Mouse (Mus musculus) splenic B cell, adult 2 months (primary cell): ENCODE measurements at regions not wholly inside any gene's neighbourhood (a gene's known extent, or its start where the extent isn't known, plus 50 kb on each side); places are given as distances from the start of the nearest gene placed in this dataset.

Experiments used
- DNase-seq: peaks from one replicate; pipeline ENCODE4 v3.0.0-alpha.2; 2011; ENCODE audit warnings: low read depth, low spot score
- H3K27me3 ChIP-seq: 2 replicates; pipeline ENCODE4 v1.6.1; 2012; ENCODE audit warnings: mild to moderate bottlenecking, low read length, moderate library complexity, mixed read lengths; ENCODE audit not compliant: control insufficient read depth, poor library complexity, insufficient read depth, severe bottlenecking
- H3K36me3 ChIP-seq: 2 replicates; pipeline ENCODE4 v1.6.1; 2012; ENCODE audit warnings: mild to moderate bottlenecking, low read length, moderate library complexity, mixed read lengths; ENCODE audit not compliant: control insufficient read depth, poor library complexity, insufficient read depth, severe bottlenecking

DNA sequence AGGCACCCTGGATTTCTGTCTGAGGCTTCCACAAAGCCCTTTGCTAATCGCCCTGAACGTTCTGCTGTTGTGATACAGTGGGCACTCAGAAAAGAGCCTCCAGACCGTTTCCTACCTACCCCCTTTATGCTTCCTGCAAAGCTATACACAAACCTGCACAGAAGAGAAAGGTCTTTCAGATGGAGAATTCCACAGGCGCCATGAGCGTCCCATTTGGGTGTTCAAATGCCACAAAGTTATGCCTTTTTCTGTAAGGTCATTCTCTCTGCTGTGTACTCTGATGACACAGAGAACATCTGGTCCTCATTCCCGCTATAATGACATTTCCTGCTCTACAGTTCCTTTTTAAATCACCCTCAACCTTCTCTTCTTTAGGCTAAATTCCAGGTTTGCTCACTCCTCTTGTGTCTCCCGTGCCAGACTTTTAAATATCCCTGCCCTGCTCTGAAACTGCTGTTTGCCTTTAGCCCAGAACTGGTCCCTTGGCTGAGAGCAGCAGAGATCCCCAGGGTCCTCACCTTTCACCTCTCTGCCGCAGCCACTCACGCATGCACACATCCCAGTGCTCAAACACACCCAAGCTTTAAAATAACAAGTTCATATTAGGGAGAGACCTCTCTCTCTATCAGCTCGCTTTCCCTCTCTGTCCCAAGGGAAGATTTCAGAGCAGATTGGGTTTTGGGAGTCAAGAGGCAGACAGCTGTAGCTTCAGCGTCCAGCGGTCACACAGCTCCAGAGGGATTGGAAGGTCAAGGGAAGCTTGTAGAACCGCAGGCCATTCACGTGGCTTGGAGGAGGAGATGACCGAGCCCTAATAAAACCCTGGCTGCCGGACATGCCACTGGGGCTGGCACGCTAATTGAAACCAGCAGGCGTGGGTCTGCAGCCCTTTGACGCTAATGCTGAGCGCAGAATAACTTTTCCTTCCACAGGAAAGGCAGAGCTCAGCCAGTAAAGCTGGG is 543.9 kb downstream of the Gja1 start:
- no peak for DNase-seq
- Histone ChIP-seq H3K36me3 (no peaks in the 10 kb centered on the region), H3K27me3 (no peaks in the 10 kb centered on the region)

DNA sequence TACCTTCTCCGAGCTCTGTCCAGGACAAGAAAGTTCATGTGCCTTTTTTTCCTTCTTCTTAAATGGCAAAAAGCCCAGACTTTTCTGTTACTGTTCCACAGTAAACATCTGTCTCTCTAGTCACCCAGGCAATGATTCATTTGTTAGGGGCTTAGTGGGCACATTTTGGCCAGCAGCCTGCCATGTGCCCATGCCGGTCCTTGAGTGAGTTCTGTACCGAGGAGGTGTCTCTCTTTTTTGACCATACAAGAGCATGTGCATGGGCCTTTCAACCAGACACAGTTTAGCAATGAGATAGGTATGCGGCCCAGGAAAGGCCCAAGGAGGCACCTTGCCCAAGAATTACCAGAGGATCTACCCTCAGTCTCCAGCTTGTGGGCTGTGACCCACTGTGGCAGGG is 551.0 kb upstream of the Hsf2 start:
- no peaks in the 10 kb centered on the region for H3K27me3 ChIP-seq
- no peaks in the 10 kb centered on the region for H3K36me3 ChIP-seq
- no peak for DNase-seq

DNA sequence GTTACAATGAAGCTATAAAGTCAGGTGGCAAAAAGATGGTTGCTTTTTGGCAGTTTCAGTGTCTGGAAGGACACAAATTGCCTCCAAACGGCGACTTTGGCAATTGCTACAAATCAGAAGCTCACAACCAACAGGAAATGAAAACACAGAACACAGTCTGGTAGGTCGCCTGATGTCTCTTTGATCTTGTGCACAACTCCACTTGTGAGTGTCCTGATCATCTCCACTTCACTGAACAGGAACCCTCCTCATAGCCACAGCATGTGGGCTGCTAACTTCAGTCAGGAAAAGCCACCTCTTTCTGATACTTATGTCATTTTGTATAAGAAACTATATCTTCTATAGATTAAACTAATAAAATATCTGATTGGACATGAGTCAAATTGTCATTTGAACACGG is 544.2 kb upstream of the Hsf2 start:
- H3K27me3 ChIP-seq: no peaks in the 10 kb centered on the region
- peak; percentile 1 for DNase-seq
- H3K36me3 ChIP-seq: no peaks in the 10 kb centered on the region

DNA sequence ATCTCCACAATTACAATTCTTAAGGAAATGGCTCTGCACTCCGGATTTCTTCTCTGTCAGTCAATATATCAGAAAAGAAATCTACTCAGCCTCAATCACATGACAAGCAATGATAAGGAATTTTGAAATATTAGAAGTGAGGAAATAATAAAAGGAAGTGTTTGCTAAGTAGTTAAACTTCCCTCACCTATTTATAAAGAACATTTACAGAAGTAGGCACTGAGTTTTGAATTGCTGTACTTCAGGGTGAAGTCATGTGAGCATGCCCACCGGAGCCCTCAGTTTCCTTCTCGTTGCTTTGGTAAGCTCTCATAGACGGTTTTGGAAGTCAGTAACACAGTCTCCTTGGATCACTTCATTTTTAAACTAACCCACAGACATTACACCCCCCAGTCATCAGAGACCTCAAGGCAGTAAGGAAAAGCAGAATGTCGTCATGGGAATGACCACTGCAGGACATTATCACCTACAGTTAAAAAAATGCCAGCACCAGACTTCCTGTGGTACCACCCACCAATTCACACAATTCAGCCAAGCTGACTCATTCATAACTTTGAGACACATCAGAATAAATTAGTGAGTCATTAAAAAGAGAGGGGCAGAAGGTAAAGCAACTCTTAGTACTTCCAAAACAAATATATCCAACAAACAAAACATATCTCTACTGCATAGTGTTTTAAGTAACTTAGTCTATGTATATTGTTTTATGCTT is 541.6 kb upstream of the Hsf2 start:
- DNase-seq: peak; percentile 3

GRCm38 (mm10) chr10:56956728-56957127 is 529.5 kb upstream of the Hsf2 start:
- no peaks in the 10 kb centered on the region for H3K27me3 ChIP-seq
- H3K36me3 ChIP-seq: no peaks in the 10 kb centered on the region
- DNase-seq: no peak

More for the DNA sequence above, 541.6 kb upstream of the Hsf2 start:
- no peaks in the 10 kb centered on the region for H3K36me3 ChIP-seq
- H3K27me3 ChIP-seq: no peaks in the 10 kb centered on the region

DNA sequence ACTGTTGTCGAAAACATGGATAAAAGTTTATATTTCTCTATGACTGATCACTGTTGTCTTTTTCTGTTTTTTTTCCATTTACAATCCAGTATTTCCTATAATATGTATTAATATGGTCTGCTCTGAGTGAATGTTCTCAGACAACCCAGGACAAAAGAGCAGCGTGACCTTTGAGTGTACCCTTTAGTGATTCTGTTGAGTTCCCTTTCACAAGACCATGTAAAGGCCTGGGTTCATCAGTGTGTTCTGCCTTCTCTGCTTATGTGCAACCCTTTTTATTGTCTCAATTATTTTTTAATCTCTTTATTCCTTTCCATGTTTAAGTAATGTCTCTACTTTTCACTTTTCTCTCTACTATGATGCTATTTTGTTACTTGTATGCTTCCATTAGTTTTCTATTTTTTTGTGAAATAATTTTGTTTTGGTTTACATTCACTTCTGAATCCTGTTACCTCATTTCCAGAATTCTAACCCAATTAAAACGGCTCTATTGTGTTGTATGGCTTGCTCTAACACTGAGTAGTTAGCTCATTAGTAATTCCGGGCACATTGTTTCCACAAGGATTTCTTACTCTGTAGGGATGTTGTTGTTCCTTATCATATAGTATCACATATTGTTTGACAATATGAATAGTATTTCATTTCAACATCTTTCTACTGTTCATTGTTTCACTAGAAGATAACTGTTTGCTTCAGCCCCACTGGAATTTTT is 523.9 kb upstream of the Hsf2 start:
- no peak for DNase-seq

GRCm38 (mm10) chr10:56963215-56963614 is 523.0 kb upstream of the Hsf2 start:
- H3K27me3 ChIP-seq: no peaks in the 10 kb centered on the region
- DNase-seq: no peak

More for the DNA sequence above, 523.9 kb upstream of the Hsf2 start:
- Histone ChIP-seq H3K27me3 (no peaks in the 10 kb centered on the region), H3K36me3 (no peaks in the 10 kb centered on the region)

GRCm38 (mm10) chr10:56968913-56969312 is 517.3 kb upstream of the Hsf2 start:
- Histone ChIP-seq H3K27me3 (no peaks in the 10 kb centered on the region), H3K36me3 (no peaks in the 10 kb centered on the region)
- no peak for DNase-seq

More at GRCm38 (mm10) chr10:56963215-56963614, 523.0 kb upstream of the Hsf2 start:
- no peaks in the 10 kb centered on the region for H3K36me3 ChIP-seq

DNA sequence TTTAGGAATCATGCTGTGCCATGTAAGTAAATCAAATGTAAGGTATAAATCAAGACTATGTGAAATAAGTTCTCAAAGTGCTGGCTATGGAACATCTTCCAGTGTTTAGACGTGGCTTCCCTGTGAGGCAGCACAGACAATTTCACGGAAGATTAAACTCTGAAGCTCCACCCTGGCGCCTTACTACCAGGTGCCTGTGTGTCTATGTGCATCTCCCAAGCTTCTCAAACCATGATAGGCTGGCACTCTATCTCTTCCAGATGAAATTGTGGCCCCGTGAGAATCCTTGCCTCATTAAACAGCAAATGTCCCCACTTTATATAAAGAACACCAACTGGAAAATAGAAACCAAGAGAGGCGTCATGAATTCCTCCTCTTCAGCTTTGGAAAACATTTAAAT is 511.4 kb upstream of the Hsf2 start:
- DNase-seq: no peak
- Histone ChIP-seq H3K36me3 (no peaks in the 10 kb centered on the region), H3K27me3 (no peaks in the 10 kb centered on the region)

DNA sequence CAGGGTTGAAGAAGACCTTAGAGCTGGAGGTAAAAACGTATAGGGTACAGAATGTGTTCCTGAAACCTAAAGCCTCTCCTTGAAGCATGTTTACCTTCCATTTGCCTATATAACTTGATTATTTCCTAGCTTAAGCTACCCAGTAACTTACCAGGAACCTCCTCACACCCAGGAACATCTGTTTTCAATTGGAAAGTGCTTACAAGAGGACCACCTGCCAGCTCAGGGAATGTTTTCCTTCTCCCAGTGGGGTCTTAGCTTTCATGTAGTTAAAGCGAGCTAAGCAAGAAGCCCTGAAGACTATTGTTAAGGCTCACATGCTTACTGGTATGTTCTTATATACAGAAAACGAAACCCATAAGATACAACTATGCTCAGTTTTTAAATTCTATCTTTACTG is 506.6 kb upstream of the Hsf2 start:
- Histone ChIP-seq H3K36me3 (no peaks in the 10 kb centered on the region), H3K27me3 (no peaks in the 10 kb centered on the region)
- no peak for DNase-seq

DNA sequence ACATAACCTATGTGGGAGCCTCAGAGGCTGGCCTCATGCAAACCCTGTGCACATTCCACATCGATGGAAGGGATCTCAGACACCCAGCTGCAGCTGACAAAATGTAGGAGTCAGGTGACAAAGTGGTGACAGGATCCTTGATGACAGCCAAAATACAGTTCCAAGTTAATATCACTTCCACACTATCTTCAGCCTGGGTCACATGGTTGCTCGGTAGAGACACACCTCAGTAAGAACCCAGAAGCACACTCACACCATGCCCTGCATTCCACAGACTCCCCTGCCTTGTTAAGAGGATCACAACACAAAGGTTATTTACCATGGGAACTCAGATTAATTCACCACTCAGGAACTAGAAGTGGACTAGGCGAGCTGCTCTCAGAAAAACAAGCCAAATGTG is 505.4 kb upstream of the Hsf2 start:
- DNase-seq: no peak
- H3K27me3 ChIP-seq: no peaks in the 10 kb centered on the region
- H3K36me3 ChIP-seq: no peaks in the 10 kb centered on the region

DNA sequence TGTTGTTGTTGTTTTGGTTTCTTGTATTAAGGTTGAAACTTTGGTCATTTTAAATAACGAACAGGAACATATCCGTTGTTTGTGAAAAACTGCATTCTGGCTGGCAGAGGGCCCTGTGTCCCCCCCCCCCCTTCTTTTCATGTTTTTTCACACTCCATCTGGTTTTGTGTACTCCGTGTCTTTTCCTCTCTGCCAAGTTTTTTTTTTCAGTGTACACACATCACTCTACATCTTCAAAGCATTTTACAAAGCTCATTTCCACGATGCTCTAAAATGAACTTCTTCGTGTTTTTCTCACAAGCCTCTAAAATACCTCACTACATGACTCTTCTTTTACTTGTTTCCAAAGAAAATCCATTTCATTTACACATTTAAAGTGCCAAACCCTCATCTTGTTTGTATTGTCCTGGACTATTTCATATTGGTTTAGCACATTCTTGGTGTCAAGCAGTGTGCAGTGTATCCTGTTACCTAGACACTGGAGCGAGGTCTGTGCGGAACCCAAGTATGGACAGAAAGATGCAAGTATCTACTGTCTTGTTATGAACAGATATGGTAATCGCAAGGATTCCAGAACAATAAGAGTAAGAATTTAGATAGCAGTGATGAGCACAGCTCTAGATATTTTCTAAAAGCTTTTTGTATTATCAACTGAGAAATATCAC is 503.5 kb upstream of the Hsf2 start:
- Histone ChIP-seq H3K36me3 (no peaks in the 10 kb centered on the region), H3K27me3 (no peaks in the 10 kb centered on the region)
- DNase-seq: no peak

- no peaks in the 10 kb centered on the region for H3K36me3 ChIP-seq
- no peak for DNase-seq
- no peaks in the 10 kb centered on the region; the same call in 1 of the 2 replicates for H3K27me3 ChIP-seq
These were observed 491.2 kb upstream of the Hsf2 start for GRCm38 (mm10) chr10:56994969-56995368.
